Mouse (Mus musculus): ENCODE measurements around the gene Taok3. TPM values are rescaled to one million over a fixed set of nuclear protein-coding genes. Genes with fewer than 3 reads are reported as not detected.

The Taok3 gene
- polyA plus RNA-seq, 1 experiment = 40.6 TPM

DNA sequence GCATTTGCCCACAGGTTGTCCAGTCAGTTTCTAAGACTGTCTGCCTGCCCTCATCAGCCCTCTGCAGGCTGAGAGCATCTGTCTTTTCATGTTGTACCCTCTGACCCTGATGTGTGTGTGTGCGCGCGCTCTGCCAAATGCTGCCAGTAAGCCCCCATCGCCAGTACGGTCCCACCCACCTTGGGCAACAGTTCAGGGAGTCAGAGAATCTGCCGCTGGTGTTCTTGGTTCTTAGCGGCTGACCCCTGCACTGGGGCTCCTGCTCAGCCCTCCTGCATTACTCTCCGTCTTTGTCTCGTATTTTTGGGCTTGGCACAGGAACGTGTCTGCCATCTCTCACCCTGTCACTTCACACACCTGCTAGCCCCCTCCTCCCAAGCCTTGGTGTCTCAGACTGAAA is 17.1 kb downstream of the Taok3 start:
- Histone ChIP-seq H3K4me3 (ENCODE audit: insufficient read depth, low read length) (no peak overlapping the region), H3K4me1 (ENCODE audit: control insufficient read depth, insufficient read depth, low read length) (no peaks in the 10 kb centered on the region; the same call in 1 of the 2 replicates), H3K27ac (ENCODE audit: insufficient read depth, low read length) (no peak overlapping the region)
- TF ChIP-seq CTCF (IDR thresholded peaks at IDR 0.05; ENCODE audit: extremely low read depth, insufficient read depth, low read length) = no peak
- TF ChIP-seq POLR2A (IDR thresholded peaks at IDR 0.05; ENCODE audit: extremely low read depth, insufficient read depth, low read length) = no peak

DNA sequence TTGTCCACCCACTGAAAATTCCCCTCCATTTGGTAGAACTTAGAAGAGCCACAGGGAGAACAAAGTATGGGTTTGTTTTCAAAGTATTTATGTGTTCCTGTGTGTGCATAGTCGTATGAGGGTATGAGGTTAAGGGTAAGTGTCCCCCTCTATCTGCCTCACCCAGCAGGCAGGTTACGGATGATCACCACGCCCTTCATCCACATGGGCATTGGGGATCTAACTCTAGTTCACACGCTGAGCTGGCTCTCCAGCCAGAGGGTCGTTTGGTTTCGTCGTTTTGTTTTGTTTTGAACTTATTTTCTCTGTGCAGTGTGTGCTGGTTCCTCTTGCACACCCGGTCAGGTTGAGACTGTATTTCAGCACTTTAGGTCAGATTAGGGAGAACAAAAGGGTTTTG is 17.7 kb downstream of the Taok3 start:
- H3K4me1 ChIP-seq (ENCODE audit: control insufficient read depth, insufficient read depth, low read length) = no peaks in the 10 kb centered on the region; the same call in 1 of the 2 replicates
- H3K4me3 ChIP-seq (ENCODE audit: insufficient read depth, low read length) = no peak overlapping the region
- H3K27ac ChIP-seq (ENCODE audit: insufficient read depth, low read length) = no peak overlapping the region
- TF ChIP-seq CTCF (IDR thresholded peaks at IDR 0.05; ENCODE audit: extremely low read depth, insufficient read depth, low read length) (no peak), POLR2A (IDR thresholded peaks at IDR 0.05; ENCODE audit: extremely low read depth, insufficient read depth, low read length) (no peak)

DNA sequence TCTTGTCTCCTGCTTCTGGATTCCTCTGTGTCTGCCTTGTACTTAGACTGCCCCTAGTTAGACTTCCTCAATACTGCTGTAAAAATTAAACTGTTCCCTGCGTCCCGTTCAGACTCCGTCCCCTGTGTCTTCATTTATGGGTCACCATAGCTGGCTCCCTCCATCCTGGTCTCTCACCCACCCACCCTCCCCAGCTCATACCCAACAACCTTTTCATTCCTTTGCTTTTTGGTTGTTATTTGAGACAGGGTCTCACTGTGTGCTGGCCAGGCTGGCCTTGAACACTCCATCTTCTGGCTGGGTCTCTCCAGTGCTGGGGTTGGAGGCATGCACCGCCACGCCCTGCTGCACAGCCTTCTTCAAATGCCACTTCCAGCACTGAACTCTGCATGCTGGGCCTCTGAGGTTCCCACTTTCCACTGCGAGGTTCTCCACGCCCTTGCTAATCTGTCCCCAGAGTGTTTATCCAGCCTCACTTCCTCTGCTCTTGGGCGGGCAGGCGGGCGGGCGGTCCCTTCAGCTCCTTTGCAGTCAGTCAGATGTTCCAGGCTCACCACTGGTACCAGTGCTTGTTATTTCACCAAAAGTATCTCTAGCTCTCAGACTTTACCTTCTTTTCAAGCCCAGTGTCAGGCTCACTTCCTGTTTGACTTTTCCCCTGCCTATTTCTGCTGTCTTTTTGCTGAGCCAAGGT is 18.5 kb downstream of the Taok3 start:
- TF ChIP-seq CTCF (IDR thresholded peaks at IDR 0.05; ENCODE audit: extremely low read depth, insufficient read depth, low read length) (no peak), POLR2A (IDR thresholded peaks at IDR 0.05; ENCODE audit: extremely low read depth, insufficient read depth, low read length) (no peak)
- H3K4me3 ChIP-seq (ENCODE audit: insufficient read depth, low read length) = no peak overlapping the region
- H3K4me1 ChIP-seq (ENCODE audit: control insufficient read depth, insufficient read depth, low read length) = no peaks in the 10 kb centered on the region; the same call in 1 of the 2 replicates
- H3K27ac ChIP-seq (ENCODE audit: insufficient read depth, low read length) = no peak overlapping the region

DNA sequence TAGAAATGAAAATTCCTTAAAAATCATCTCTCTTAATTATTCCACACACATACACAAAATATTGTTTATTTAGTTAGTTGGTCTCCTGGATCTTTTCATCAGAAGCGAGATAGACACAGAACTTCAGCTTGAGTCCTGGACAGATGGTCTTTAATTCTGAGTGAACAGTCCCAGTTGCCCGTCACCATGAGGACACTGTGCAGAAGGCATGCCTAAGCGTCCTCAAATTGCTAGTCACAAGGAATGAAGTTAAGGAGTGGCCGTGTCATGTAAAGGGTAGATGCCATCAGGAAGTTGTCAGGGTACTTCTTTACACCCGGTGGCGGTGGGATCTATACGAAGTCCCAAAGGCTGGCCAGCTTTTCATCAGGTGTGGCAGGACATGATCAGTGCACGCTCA is 19.9 kb downstream of the Taok3 start:
- no peak for TF ChIP-seq CTCF (IDR thresholded peaks at IDR 0.05; ENCODE audit: extremely low read depth, insufficient read depth, low read length)
- TF ChIP-seq POLR2A (IDR thresholded peaks at IDR 0.05; ENCODE audit: extremely low read depth, insufficient read depth, low read length) = no peak
- Histone ChIP-seq H3K4me1 (ENCODE audit: control insufficient read depth, insufficient read depth, low read length) (no peaks in the 10 kb centered on the region; the same call in 1 of the 2 replicates), H3K27ac (ENCODE audit: insufficient read depth, low read length) (no peak overlapping the region), H3K4me3 (ENCODE audit: insufficient read depth, low read length) (no peak overlapping the region)

DNA sequence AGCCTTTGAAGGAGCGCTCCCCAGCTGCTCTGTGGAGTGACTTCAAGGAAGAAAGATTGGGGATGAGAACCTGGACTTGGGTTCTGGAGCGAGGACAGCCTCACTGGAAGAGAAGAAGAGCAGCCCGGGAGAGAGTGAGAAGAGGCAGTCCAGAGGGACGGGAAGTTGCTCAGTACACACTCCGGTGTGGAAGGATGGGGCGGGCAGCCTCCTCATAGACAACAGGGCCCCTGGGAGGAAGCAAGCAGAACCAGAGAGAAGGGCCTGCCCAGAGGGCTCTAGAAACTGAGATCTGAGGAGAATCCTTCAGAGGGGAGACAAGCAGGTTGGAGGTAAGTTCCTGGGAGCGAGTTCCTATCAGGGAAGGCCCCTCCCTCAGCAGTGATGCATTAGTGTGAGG is 20.4 kb downstream of the Taok3 start:
- H3K27ac ChIP-seq (ENCODE audit: insufficient read depth, low read length) = no peak overlapping the region
- no peaks in the 10 kb centered on the region; the same call in 1 of the 2 replicates for H3K4me1 ChIP-seq (ENCODE audit: control insufficient read depth, insufficient read depth, low read length)
- TF ChIP-seq CTCF (IDR thresholded peaks at IDR 0.05; ENCODE audit: extremely low read depth, insufficient read depth, low read length) (no peak), POLR2A (IDR thresholded peaks at IDR 0.05; ENCODE audit: extremely low read depth, insufficient read depth, low read length) (no peak)
- H3K4me3 ChIP-seq (ENCODE audit: insufficient read depth, low read length) = no peak overlapping the region

DNA sequence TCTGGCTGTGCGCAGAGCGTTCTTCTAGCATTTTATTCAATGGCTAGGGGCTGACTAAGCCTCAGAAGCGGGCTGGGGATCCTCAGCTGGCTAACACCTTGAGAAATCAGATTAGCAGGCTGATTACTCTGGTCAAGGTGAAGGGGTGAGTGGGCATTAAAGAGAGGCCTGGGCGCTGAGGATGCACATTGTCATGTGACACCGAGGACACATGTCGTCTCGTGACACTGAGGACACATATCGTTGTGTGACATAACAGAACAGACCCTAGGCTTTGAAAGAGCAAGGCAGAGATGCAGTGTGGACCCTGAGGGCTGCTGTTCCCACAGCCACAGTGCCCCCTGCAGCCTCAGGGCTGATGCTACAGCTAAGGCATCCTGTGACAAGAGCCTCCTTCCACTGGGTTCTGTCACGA is 23.8 kb downstream of the Taok3 start:
- TF ChIP-seq POLR2A (IDR thresholded peaks at IDR 0.05; ENCODE audit: extremely low read depth, insufficient read depth, low read length) = no peak
- TF ChIP-seq CTCF (IDR thresholded peaks at IDR 0.05; ENCODE audit: extremely low read depth, insufficient read depth, low read length) = peak; percentile 76
- H3K27ac ChIP-seq (ENCODE audit: insufficient read depth, low read length) = no peak overlapping the region
- no peak overlapping the region for H3K4me3 ChIP-seq (ENCODE audit: insufficient read depth, low read length)
- peaks cover 3% of the 10 kb centered on the region; the same call in 1 of the 2 replicates for H3K4me1 ChIP-seq (ENCODE audit: control insufficient read depth, insufficient read depth, low read length)

DNA sequence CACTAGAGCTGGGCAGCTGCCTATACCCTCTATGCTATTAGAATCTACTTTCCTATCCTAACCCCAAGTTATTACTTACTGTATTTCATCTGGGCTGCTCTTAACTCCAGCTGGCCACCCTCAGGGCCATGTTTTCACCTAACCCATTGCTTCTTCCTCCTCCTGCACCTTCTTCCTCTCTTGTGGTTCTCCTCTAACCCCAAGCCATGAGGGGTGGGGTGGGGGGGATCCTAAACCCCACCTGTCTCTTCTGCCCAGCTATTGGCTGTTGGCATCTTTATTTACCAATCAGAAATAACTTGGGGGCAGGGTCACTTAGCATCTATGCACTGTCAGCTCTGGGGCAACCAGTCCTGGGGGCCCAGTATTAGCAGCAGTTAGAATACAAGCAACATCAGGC is 26.2 kb downstream of the Taok3 start:
- Histone ChIP-seq H3K4me3 (ENCODE audit: insufficient read depth, low read length) (no peak overlapping the region), H3K27ac (ENCODE audit: insufficient read depth, low read length) (no peak overlapping the region), H3K4me1 (ENCODE audit: control insufficient read depth, insufficient read depth, low read length) (peaks cover 3% of the 10 kb centered on the region; the same call in 1 of the 2 replicates)
- TF ChIP-seq POLR2A (IDR thresholded peaks at IDR 0.05; ENCODE audit: extremely low read depth, insufficient read depth, low read length) (no peak), CTCF (IDR thresholded peaks at IDR 0.05; ENCODE audit: extremely low read depth, insufficient read depth, low read length) (no peak)

DNA sequence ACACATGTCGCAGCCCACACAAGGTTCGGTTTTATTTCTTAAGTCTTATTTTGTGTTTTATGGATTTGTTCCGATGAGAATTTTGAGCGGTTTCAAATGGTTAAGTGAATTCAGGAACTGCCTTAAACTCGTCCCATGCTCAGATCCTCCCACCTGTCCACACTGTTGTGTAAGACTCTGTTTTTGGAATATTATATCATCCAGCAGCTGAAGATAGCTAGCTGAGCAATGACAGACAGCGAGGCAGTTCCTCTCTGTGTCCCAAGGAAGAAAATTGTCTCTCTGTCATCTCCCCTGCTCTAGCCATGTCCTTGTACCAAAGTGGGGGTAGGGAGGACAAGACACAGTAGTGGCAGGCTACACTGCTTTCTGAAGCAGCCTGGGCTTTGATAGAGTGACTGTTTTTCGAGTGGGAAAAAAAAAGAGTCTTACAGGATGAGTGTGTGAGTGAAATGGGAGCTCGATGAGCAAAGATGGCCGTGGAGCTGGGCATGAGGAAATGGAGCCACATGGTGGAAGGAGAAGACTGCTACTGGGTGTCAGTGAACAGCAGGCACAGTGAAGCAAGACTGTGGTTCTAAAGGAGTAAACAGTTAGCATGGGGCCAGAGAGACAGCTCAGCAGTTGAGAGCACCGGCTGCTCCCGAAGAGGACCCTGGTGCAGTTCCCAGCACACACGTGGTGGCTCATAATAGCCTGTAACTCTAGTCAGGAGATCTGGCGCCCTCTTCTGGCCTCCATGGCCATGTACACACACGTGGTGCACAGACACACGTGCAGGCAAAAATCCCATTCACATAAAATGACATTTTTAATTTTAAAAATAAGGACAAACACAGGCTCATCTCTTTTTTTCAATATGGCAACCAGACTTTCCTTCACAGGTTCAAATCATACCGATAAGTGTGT is 27.5 kb downstream of the Taok3 start:
- Histone ChIP-seq H3K27ac (ENCODE audit: insufficient read depth, low read length) (peak overlapping the region; percentile 75), H3K4me3 (ENCODE audit: insufficient read depth, low read length) (no peak overlapping the region), H3K4me1 (ENCODE audit: control insufficient read depth, insufficient read depth, low read length) (peaks cover 3% of the 10 kb centered on the region; the same call in 1 of the 2 replicates)
- peak; percentile 42; the same call in 1 of the 2 replicates for TF ChIP-seq POLR2A (IDR thresholded peaks at IDR 0.05; ENCODE audit: extremely low read depth, insufficient read depth, low read length)
- TF ChIP-seq CTCF (IDR thresholded peaks at IDR 0.05; ENCODE audit: extremely low read depth, insufficient read depth, low read length) = no peak

DNA sequence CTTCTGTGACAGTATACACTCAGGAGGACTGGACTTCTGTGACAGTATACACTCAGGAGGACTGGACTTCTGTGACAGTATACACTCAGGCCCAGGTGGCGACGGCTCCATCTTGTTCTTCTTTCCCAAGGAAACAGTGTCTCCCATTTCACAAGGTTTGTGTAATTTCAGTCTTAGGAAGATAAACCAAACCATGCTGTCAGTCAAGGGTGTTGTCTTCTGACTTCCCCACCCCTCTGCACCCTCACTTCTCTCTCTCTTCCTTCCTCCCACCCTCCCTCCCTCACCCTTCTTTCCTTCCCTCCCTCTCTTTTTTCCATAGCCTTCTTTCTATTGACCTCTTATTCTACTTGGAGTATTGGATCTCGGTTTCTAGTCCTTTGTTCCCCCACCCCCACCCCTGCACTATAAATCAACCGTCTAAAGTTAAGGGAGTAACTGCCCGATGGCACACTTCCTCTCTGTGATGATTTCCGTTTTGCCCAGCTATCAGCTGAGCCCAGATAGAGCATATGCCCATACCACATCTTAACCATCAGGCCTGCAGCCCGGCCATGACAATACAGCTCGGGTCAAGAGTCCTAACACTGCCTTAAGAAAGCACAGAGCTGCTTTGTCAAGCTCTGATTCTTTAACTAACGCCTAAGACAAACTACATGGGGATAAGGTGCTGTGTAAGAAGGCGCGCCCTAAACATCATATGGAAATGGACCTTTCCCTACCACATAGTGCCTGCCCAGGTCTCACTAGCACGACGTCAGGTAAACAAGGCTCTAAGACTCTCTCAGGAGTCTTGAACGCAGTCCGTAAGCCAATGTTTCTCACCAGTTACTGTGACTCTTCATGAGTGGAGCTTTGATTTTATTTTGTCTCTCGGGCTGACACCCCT is 29.4 kb downstream of the Taok3 start:
- H3K4me1 ChIP-seq (ENCODE audit: control insufficient read depth, insufficient read depth, low read length) = peaks cover 3% of the 10 kb centered on the region; the same call in 1 of the 2 replicates
- no peak overlapping the region for H3K27ac ChIP-seq (ENCODE audit: insufficient read depth, low read length)
- H3K4me3 ChIP-seq (ENCODE audit: insufficient read depth, low read length) = no peak overlapping the region
- TF ChIP-seq POLR2A (IDR thresholded peaks at IDR 0.05; ENCODE audit: extremely low read depth, insufficient read depth, low read length) = no peak
- no peak for TF ChIP-seq CTCF (IDR thresholded peaks at IDR 0.05; ENCODE audit: extremely low read depth, insufficient read depth, low read length)
